Mouse (Mus musculus) heart, adult 2 months (tissue): Measurements from ENCODE around the gene Nrp2.

Experiments
- CTCF ChIP-seq: fragments of 200-600 bp; IDR thresholded peaks from 2 replicates; pipeline ENCODE4 v1.8.1; 2022; ENCODE audit warnings: antibody characterized with exemption, mild to moderate bottlenecking, moderate library complexity
- EP300 ChIP-seq: fragments of 200-500 bp; IDR thresholded peaks from 2 replicates; pipeline ENCODE4 v1.6.1; 2011; ENCODE audit warnings: low read depth, low read length, control low read depth; ENCODE audit not compliant: insufficient read depth
- POLR2A ChIP-seq: fragments of 200-500 bp; IDR thresholded peaks from 2 replicates; pipeline ENCODE4 v1.6.1; 2011; ENCODE audit warnings: mild to moderate bottlenecking, low read depth, low read length, control low read depth; ENCODE audit not compliant: insufficient read depth

- TF ChIP-seq POLR2A (no peak), EP300 (no peak), CTCF (no peak)
These were observed 17.9 kb downstream of the Nrp2 start for GRCm38 (mm10) chr1:62720727-62721705.
